Mouse (Mus musculus): ENCODE data around the gene Uhmk1. TPM values are rescaled to one million over a fixed set of nuclear protein-coding genes. Genes with fewer than 3 reads are reported as not detected.

Uhmk1 gene
- polyA plus RNA-seq, 1 experiment from 2014 or later: 9.2 TPM

- Histone ChIP-seq H3K27me3 (ENCODE audit: control insufficient read depth, insufficient read depth, low read length) (no peaks in the 10 kb centered on the region), H3K9me3 (ENCODE audit: control insufficient read depth, low read length) (no peaks in the 10 kb centered on the region), H3K4me1 (ENCODE audit: control insufficient read depth, insufficient read depth, low read length) (no peaks in the 10 kb centered on the region), H3K27ac (replicated peaks; ENCODE audit: low read depth, low read length) (no peak overlapping the region), H3K4me2 (ENCODE audit: low read depth, severe bottlenecking) (no peak overlapping the region), H3K36me3 (ENCODE audit: control insufficient read depth, insufficient read depth, low read length) (no peaks in the 10 kb centered on the region), H3K4me3 (ENCODE audit: low read depth, low read length) (peak overlapping the region; percentile 88), H3K9ac (ENCODE audit: low read length) (no peak overlapping the region)
- ATAC-seq (ENCODE audit: insufficient number of reproducible peaks, low FRiP score, low TSS enrichment, low read depth) (no peak), DNase-seq (ENCODE audit: low spot score) (no peak)
- WGBS: 82% methylated on average over 3 of the region's 3 CpGs
These were observed 393 bp upstream of the Uhmk1 start for GRCm38 (mm10) chr1:170215590-170215989.

GRCm38 (mm10) chr1:170214383-170214756 is 827 bp downstream of the Uhmk1 start:
- H3K27me3 ChIP-seq (ENCODE audit: control insufficient read depth, insufficient read depth, low read length): no peaks in the 10 kb centered on the region
- DNase-seq (ENCODE audit: low spot score) (no peak), ATAC-seq (ENCODE audit: insufficient number of reproducible peaks, low FRiP score, low TSS enrichment, low read depth) (no peak)
- peak overlapping the region; percentile 71 for H3K4me2 ChIP-seq (ENCODE audit: low read depth, severe bottlenecking)
- H3K4me3 ChIP-seq (ENCODE audit: low read depth, low read length): peak overlapping the region; percentile 88
- no peaks in the 10 kb centered on the region for H3K4me1 ChIP-seq (ENCODE audit: control insufficient read depth, insufficient read depth, low read length)
- 42% methylated on average over 7 of the region's 7 CpGs for WGBS
- no peaks in the 10 kb centered on the region for H3K36me3 ChIP-seq (ENCODE audit: control insufficient read depth, insufficient read depth, low read length)
- H3K27ac ChIP-seq (replicated peaks; ENCODE audit: low read depth, low read length): no peak overlapping the region
- H3K9me3 ChIP-seq (ENCODE audit: control insufficient read depth, low read length): no peaks in the 10 kb centered on the region
- H3K9ac ChIP-seq (ENCODE audit: low read length): peak overlapping the region; percentile 95

GRCm38 (mm10) chr1:170213181-170213879 is 1.9 kb downstream of the Uhmk1 start:
- H3K4me1 ChIP-seq (ENCODE audit: control insufficient read depth, insufficient read depth, low read length): no peaks in the 10 kb centered on the region
- no peak overlapping the region for H3K9ac ChIP-seq (ENCODE audit: low read length)
- H3K9me3 ChIP-seq (ENCODE audit: control insufficient read depth, low read length): no peaks in the 10 kb centered on the region
- DNase-seq (ENCODE audit: low spot score): no peak
- WGBS: 91% methylated on average over 10 of the region's 10 CpGs
- H3K27me3 ChIP-seq (ENCODE audit: control insufficient read depth, insufficient read depth, low read length): no peaks in the 10 kb centered on the region
- H3K4me2 ChIP-seq (ENCODE audit: low read depth, severe bottlenecking): no peak overlapping the region
- H3K36me3 ChIP-seq (ENCODE audit: control insufficient read depth, insufficient read depth, low read length): peaks cover under 1% of the 10 kb centered on the region; the same call in 1 of the 2 replicates
- H3K4me3 ChIP-seq (ENCODE audit: low read depth, low read length): no peak overlapping the region
- H3K27ac ChIP-seq (replicated peaks; ENCODE audit: low read depth, low read length): no peak overlapping the region
- ATAC-seq (ENCODE audit: insufficient number of reproducible peaks, low FRiP score, low TSS enrichment, low read depth): no peak

GRCm38 (mm10) chr1:170206395-170206794 is 8.8 kb downstream of the Uhmk1 start:
- Histone ChIP-seq H3K9me3 (ENCODE audit: control insufficient read depth, low read length) (no peaks in the 10 kb centered on the region), H3K4me3 (ENCODE audit: low read depth, low read length) (no peak overlapping the region), H3K9ac (ENCODE audit: low read length) (no peak overlapping the region), H3K27me3 (ENCODE audit: control insufficient read depth, insufficient read depth, low read length) (no peaks in the 10 kb centered on the region), H3K4me1 (ENCODE audit: control insufficient read depth, insufficient read depth, low read length) (no peaks in the 10 kb centered on the region), H3K36me3 (ENCODE audit: control insufficient read depth, insufficient read depth, low read length) (peaks cover 7% of the 10 kb centered on the region; the same call in 1 of the 2 replicates), H3K27ac (replicated peaks; ENCODE audit: low read depth, low read length) (no peak overlapping the region), H3K4me2 (ENCODE audit: low read depth, severe bottlenecking) (no peak overlapping the region)
- WGBS: 94% methylated on average over 6 of the region's 6 CpGs
- ATAC-seq (ENCODE audit: insufficient number of reproducible peaks, low FRiP score, low TSS enrichment, low read depth) (no peak), DNase-seq (ENCODE audit: low spot score) (no peak)

- DNase-seq (ENCODE audit: low spot score) (peak; percentile 39), ATAC-seq (ENCODE audit: insufficient number of reproducible peaks, low FRiP score, low TSS enrichment, low read depth) (no peak)
- Histone ChIP-seq H3K36me3 (ENCODE audit: control insufficient read depth, insufficient read depth, low read length) (peaks cover 5% of the 10 kb centered on the region; the same call in 1 of the 2 replicates), H3K4me2 (ENCODE audit: low read depth, severe bottlenecking) (no peak overlapping the region), H3K9ac (ENCODE audit: low read length) (no peak overlapping the region), H3K4me3 (ENCODE audit: low read depth, low read length) (no peak overlapping the region), H3K4me1 (ENCODE audit: control insufficient read depth, insufficient read depth, low read length) (no peaks in the 10 kb centered on the region), H3K27ac (replicated peaks; ENCODE audit: low read depth, low read length) (no peak overlapping the region), H3K9me3 (ENCODE audit: control insufficient read depth, low read length) (no peaks in the 10 kb centered on the region), H3K27me3 (ENCODE audit: control insufficient read depth, insufficient read depth, low read length) (no peaks in the 10 kb centered on the region)
- WGBS: 78% methylated on average over 3 of the region's 3 CpGs
These were observed 14.8 kb downstream of the Uhmk1 start for GRCm38 (mm10) chr1:170200379-170200778.

GRCm38 (mm10) chr1:170196211-170196610 is 19.0 kb downstream of the Uhmk1 start:
- Histone ChIP-seq H3K4me2 (ENCODE audit: low read depth, severe bottlenecking) (no peak overlapping the region), H3K4me3 (ENCODE audit: low read depth, low read length) (no peak overlapping the region), H3K9ac (ENCODE audit: low read length) (no peak overlapping the region), H3K4me1 (ENCODE audit: control insufficient read depth, insufficient read depth, low read length) (no peaks in the 10 kb centered on the region), H3K9me3 (ENCODE audit: control insufficient read depth, low read length) (no peaks in the 10 kb centered on the region), H3K36me3 (ENCODE audit: control insufficient read depth, insufficient read depth, low read length) (peaks cover 8% of the 10 kb centered on the region; the same call in 1 of the 2 replicates), H3K27ac (replicated peaks; ENCODE audit: low read depth, low read length) (no peak overlapping the region), H3K27me3 (ENCODE audit: control insufficient read depth, insufficient read depth, low read length) (no peaks in the 10 kb centered on the region)
- DNase-seq (ENCODE audit: low spot score) (no peak), ATAC-seq (ENCODE audit: insufficient number of reproducible peaks, low FRiP score, low TSS enrichment, low read depth) (no peak)
- 90% methylated on average over 8 of the region's 8 CpGs for WGBS

GRCm38 (mm10) chr1:170191925-170192324 is 23.3 kb downstream of the Uhmk1 start:
- Histone ChIP-seq H3K9ac (ENCODE audit: low read length) (no peak overlapping the region), H3K4me2 (ENCODE audit: low read depth, severe bottlenecking) (no peak overlapping the region), H3K4me3 (ENCODE audit: low read depth, low read length) (no peak overlapping the region), H3K36me3 (ENCODE audit: control insufficient read depth, insufficient read depth, low read length) (0 out of 2 replicates have a peak, but pooled peaks cover 4% of the 10 kb centered on the region), H3K9me3 (ENCODE audit: control insufficient read depth, low read length) (no peaks in the 10 kb centered on the region), H3K4me1 (ENCODE audit: control insufficient read depth, insufficient read depth, low read length) (no peaks in the 10 kb centered on the region), H3K27ac (replicated peaks; ENCODE audit: low read depth, low read length) (no peak overlapping the region), H3K27me3 (ENCODE audit: control insufficient read depth, insufficient read depth, low read length) (no peaks in the 10 kb centered on the region)
- DNase-seq (ENCODE audit: low spot score): no peak
- no peak for ATAC-seq (ENCODE audit: insufficient number of reproducible peaks, low FRiP score, low TSS enrichment, low read depth)
- 97% methylated on average over 1 of the region's 1 CpGs for WGBS

GRCm38 (mm10) chr1:170190225-170190624 is 25.0 kb downstream of the Uhmk1 start:
- ATAC-seq (ENCODE audit: insufficient number of reproducible peaks, low FRiP score, low TSS enrichment, low read depth): no peak
- Histone ChIP-seq H3K4me1 (ENCODE audit: control insufficient read depth, insufficient read depth, low read length) (no peaks in the 10 kb centered on the region), H3K27me3 (ENCODE audit: control insufficient read depth, insufficient read depth, low read length) (no peaks in the 10 kb centered on the region), H3K27ac (replicated peaks; ENCODE audit: low read depth, low read length) (no peak overlapping the region), H3K9me3 (ENCODE audit: control insufficient read depth, low read length) (no peaks in the 10 kb centered on the region), H3K4me3 (ENCODE audit: low read depth, low read length) (no peak overlapping the region), H3K4me2 (ENCODE audit: low read depth, severe bottlenecking) (no peak overlapping the region), H3K36me3 (ENCODE audit: control insufficient read depth, insufficient read depth, low read length) (0 out of 2 replicates have a peak, but pooled peaks cover 4% of the 10 kb centered on the region), H3K9ac (ENCODE audit: low read length) (no peak overlapping the region)
- 85% methylated on average over 4 of the region's 4 CpGs for WGBS
- DNase-seq (ENCODE audit: low spot score): no peak

- no peak overlapping the region for H3K9ac ChIP-seq (ENCODE audit: low read length)
- no peak overlapping the region for H3K4me3 ChIP-seq (ENCODE audit: low read depth, low read length)
- DNase-seq (ENCODE audit: low spot score) (no peak), ATAC-seq (ENCODE audit: insufficient number of reproducible peaks, low FRiP score, low TSS enrichment, low read depth) (no peak)
- no peak overlapping the region for H3K27ac ChIP-seq (replicated peaks; ENCODE audit: low read depth, low read length)
- no peaks in the 10 kb centered on the region for H3K4me1 ChIP-seq (ENCODE audit: control insufficient read depth, insufficient read depth, low read length)
- H3K9me3 ChIP-seq (ENCODE audit: control insufficient read depth, low read length): no peaks in the 10 kb centered on the region
- H3K27me3 ChIP-seq (ENCODE audit: control insufficient read depth, insufficient read depth, low read length): no peaks in the 10 kb centered on the region
- H3K36me3 ChIP-seq (ENCODE audit: control insufficient read depth, insufficient read depth, low read length): 0 out of 2 replicates have a peak, but pooled peaks cover 4% of the 10 kb centered on the region
- WGBS: 74% methylated on average over 11 of the region's 11 CpGs
- no peak overlapping the region for H3K4me2 ChIP-seq (ENCODE audit: low read depth, severe bottlenecking)
These were observed 26.6 kb downstream of the Uhmk1 start for GRCm38 (mm10) chr1:170188601-170189000.

Measured in limb, embryonic 11.5 days (tissue).